Mouse (Mus musculus): Measurements from ENCODE around the gene Alg12.
"Not testable (repeated sequence)": the region's sequence is repeated elsewhere in the genome, so short reads cannot be mapped to it uniquely, and the experiment has no call there.

The Alg12 gene

DNA sequence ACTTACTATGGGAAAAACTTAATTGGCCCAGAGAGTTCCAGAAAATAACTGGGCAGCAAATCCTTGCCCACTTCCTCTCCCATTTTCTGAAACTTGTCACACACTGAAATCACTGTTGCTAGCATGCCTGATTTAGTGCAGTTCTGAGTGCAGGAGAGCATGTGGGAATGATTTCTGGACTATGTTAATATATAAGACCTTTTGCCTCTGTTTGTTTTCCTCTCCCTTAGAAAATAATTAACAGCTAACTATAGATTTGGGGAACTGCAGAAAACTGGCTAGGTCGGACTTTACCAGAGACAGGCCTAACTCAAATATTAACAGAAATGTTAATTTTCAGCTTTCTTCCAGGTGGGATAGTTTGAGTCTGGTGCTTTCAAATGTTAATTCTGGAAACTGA lies 50.6 kb downstream of the Alg12 start:
- no peak for DNase-seq

GRCm38 (mm10) chr15:88766139-88766538 lies 53.0 kb downstream of the Alg12 start:
- not testable (repeated sequence) for DNase-seq

DNA sequence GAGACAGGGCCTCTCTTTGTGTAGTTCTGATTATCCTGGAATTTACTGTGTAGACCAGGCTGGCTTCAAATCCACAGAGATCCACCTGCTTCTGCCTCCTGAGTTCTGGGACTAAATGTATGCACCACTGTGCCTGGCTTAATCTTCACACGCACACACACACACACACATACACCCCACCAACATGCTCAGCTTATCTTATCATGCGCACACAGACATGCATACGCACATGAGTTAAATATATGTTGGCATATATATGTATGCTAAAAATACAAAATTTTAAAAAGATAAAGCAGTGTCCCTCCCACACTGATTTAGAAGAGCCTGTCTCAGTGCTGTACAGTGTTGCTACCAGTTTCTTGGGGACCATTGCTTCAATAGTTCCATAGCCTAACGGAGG lies 57.6 kb downstream of the Alg12 start:
- DNase-seq = no peak

DNA sequence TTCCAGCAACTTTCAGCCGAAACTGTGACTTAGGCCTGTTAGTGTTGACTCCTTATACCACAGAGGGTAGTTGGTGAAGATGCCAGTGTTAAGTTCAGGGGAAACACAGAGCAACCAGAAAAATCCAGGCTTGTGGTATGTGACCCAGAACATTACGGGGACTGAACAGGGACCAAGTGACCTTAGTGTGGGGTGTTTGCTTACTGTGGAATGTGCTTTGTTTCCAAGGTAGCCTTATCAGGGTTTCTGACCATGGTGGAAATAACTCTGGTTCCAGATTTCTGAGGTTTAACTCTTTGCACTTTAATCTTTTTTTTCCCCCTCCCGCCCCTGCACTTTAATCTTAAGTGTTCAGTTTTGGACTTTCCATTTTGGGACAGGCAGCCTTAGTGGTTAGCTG lies 61.1 kb downstream of the Alg12 start:
- DNase-seq = no peak

GRCm38 (mm10) chr15:88755761-88756160 lies 63.4 kb downstream of the Alg12 start:
- DNase-seq = no peak

Data from cerebellum, adult 11-12 months (tissue).